10 mouse cellular contexts compared by ENCODE assay signal in genomic region chr8:91966891-91967370, GRCm38 (mm10).
A peak's percentile ranks its signal among the peaks of the same experiment; 100 is the strongest.
DNase-seq lines count a peak whose midpoint lies in the region; ATAC-seq and TF ChIP-seq lines count a peak whose summit lies in the region.
"Had no signal": no experiment of that assay in that cellular context is flagged by ENCODE, and none has a peak within 500 bp of the region (broad histone marks: within the 10 kb centered on the region; RNA-seq: fewer than 3 reads in every experiment).

No protein-coding gene starts in this region.

- H3K4me3 ChIP-seq in heart, postnatal 0 days (ENCODE audit: low read depth, low read length) = peak overlapping the region; percentile 22
- H3K4me3 ChIP-seq in kidney, postnatal 0 days (replicated peaks; ENCODE audit: low read depth, low read length) = no peak overlapping the region
- no peak overlapping the region for H3K4me3 ChIP-seq in forebrain, embryonic 14.5 days (ENCODE audit: low read depth, low read length)
- H3K4me3 ChIP-seq: embryonic facial prominence, embryonic 13.5 days; midbrain, embryonic 12.5 days had no signal

- H3K4me1 ChIP-seq in heart, postnatal 0 days (ENCODE audit: control insufficient read depth, insufficient read depth) = peaks cover 25% of the 10 kb centered on the region
- no peaks in the 10 kb centered on the region for H3K4me1 ChIP-seq in kidney, postnatal 0 days (replicated peaks; ENCODE audit: insufficient read depth, low read length)
- H3K4me1 ChIP-seq in forebrain, embryonic 14.5 days (ENCODE audit: control insufficient read depth, insufficient read depth, low read length) = no peaks in the 10 kb centered on the region
- H3K4me1 ChIP-seq: embryonic facial prominence, embryonic 13.5 days had no signal

- TF ChIP-seq POLR2A in brain, embryonic 14.5 days (IDR thresholded peaks at IDR 0.05; ENCODE audit: borderline replicate concordance, extremely low read depth, insufficient read depth, insufficient read length, poor library complexity, severe bottlenecking) = no peak

- H3K4me2 ChIP-seq in heart, postnatal 0 days (ENCODE audit: low read depth, low read length) = peak overlapping the region; percentile 59
- 0 out of 2 replicates have a peak overlapping the region, but pooled peaks have one; percentile 10 for H3K4me2 ChIP-seq in kidney, postnatal 0 days (ENCODE audit: low read length)
- no peak overlapping the region for H3K4me2 ChIP-seq in forebrain, embryonic 14.5 days (ENCODE audit: low read length)
- H3K4me2 ChIP-seq: embryonic facial prominence, embryonic 13.5 days; midbrain, embryonic 12.5 days had no signal

- ATAC-seq in heart, postnatal 0 days (ENCODE audit: insufficient read depth, low read depth) = peak; percentile 66
- ATAC-seq in kidney, postnatal 0 days (replicated peaks; ENCODE audit: low FRiP score, low read depth) = no peak; the same call in 1 of the 2 replicates
- ATAC-seq in megakaryocyte progenitor cell, adult 5-6 weeks (replicated peaks; ENCODE audit: poor library complexity) = peak; percentile 60; the same call in 1 of the 2 replicates
- ATAC-seq in monocyte, adult 5-6 weeks (replicated peaks; ENCODE audit: insufficient number of reproducible peaks, low FRiP score, low TSS enrichment, poor library complexity, severe bottlenecking) = no peak
- no peak for ATAC-seq in forebrain, embryonic 14.5 days

- H3K9ac ChIP-seq in heart, postnatal 0 days (replicated peaks; ENCODE audit: low read depth, low read length) = peak overlapping the region; percentile 39; the same call in 1 of the 2 replicates
- H3K9ac ChIP-seq in kidney, postnatal 0 days (ENCODE audit: low read depth, low read length) = no peak overlapping the region
- H3K9ac ChIP-seq in forebrain, embryonic 14.5 days (ENCODE audit: low read length) = no peak overlapping the region
- H3K9ac ChIP-seq: embryonic facial prominence, embryonic 13.5 days; midbrain, embryonic 12.5 days had no signal

- no peaks in the 10 kb centered on the region for H3K9me3 ChIP-seq in heart, postnatal 0 days (replicated peaks; ENCODE audit: control insufficient read depth, low read length)
- H3K9me3 ChIP-seq in kidney, postnatal 0 days (replicated peaks; ENCODE audit: low read length) = no peaks in the 10 kb centered on the region
- H3K9me3 ChIP-seq in forebrain, embryonic 14.5 days (replicated peaks; ENCODE audit: control insufficient read depth, low read length) = no peaks in the 10 kb centered on the region
- H3K9me3 ChIP-seq: embryonic facial prominence, embryonic 13.5 days; midbrain, embryonic 12.5 days had no signal

- TF ChIP-seq EP300 in heart, postnatal 0 days (IDR thresholded peaks at IDR 0.05; ENCODE audit: low read depth) = no peak

- peak overlapping the region; percentile 91 for H3K27ac ChIP-seq in heart, postnatal 0 days (ENCODE audit: low read depth)
- H3K27ac ChIP-seq in kidney, postnatal 0 days = no peak overlapping the region
- no peak overlapping the region for H3K27ac ChIP-seq in forebrain, embryonic 14.5 days (ENCODE audit: low read depth, low read length)
- H3K27ac ChIP-seq: embryonic facial prominence, embryonic 13.5 days; midbrain, embryonic 12.5 days had no signal

- peak; percentile 5 for DNase-seq in cerebellum, adult 11 months
- DNase-seq in cerebellum, adult 9-10 months = no peak
- no peak for DNase-seq in brain, embryonic 14.5 days (ENCODE audit: low read depth)
- peak; percentile 51 for DNase-seq in heart, postnatal 0 days (ENCODE audit: low spot score)
- peak; percentile 68 for DNase-seq in kidney, postnatal 0 days (ENCODE audit: low spot score)
- DNase-seq in forebrain, embryonic 14.5 days (ENCODE audit: low spot score) = no peak

- peak; percentile 29; the same call in 1 of the 2 replicates for TF ChIP-seq CTCF in brain, embryonic 14.5 days (IDR thresholded peaks at IDR 0.05; ENCODE audit: borderline replicate concordance, extremely low read depth, insufficient read depth, insufficient read length)
- peak; percentile 69 for TF ChIP-seq CTCF in heart, postnatal 0 days (IDR thresholded peaks at IDR 0.05; ENCODE audit: low read depth)
- TF ChIP-seq CTCF in kidney, postnatal 0 days (IDR thresholded peaks at IDR 0.05; ENCODE audit: low read depth) = peak; percentile 57

- WGBS in heart, postnatal 0 days = 8% methylated on average over 19 of the region's 19 CpGs
- 39% methylated on average over 19 of the region's 19 CpGs for WGBS in kidney, postnatal 0 days
- WGBS in forebrain, embryonic 14.5 days = 65% methylated on average over 19 of the region's 19 CpGs

- H3K27me3 ChIP-seq in heart, postnatal 0 days (ENCODE audit: control insufficient read depth, insufficient read depth, low read length) = 0 out of 2 replicates have a peak, but pooled peaks cover 3% of the 10 kb centered on the region
- H3K27me3 ChIP-seq in kidney, postnatal 0 days (ENCODE audit: insufficient read depth, low read length) = 0 out of 2 replicates have a peak, but pooled peaks cover 15% of the 10 kb centered on the region
- no peaks in the 10 kb centered on the region for H3K27me3 ChIP-seq in forebrain, embryonic 14.5 days (replicated peaks; ENCODE audit: control insufficient read depth, insufficient read depth, low read length)
- H3K27me3 ChIP-seq: midbrain, embryonic 12.5 days had no signal

- H3K36me3 ChIP-seq in heart, postnatal 0 days (replicated peaks; ENCODE audit: control insufficient read depth, insufficient read depth, low read length) = no peaks in the 10 kb centered on the region
- H3K36me3 ChIP-seq in kidney, postnatal 0 days (ENCODE audit: insufficient read depth, low read length) = no peaks in the 10 kb centered on the region
- no peaks in the 10 kb centered on the region for H3K36me3 ChIP-seq in forebrain, embryonic 14.5 days (ENCODE audit: control insufficient read depth, insufficient read depth, low read length)
- H3K36me3 ChIP-seq: embryonic facial prominence, embryonic 13.5 days; midbrain, embryonic 12.5 days had no signal

Comparison
In these comparisons a context has a peak if more than half of its experiments do, and no peak if none do; other contexts are left out.
1. DNase-seq: peak in cerebellum, adult 11 months (single experiment), heart, postnatal 0 days (single experiment) and kidney, postnatal 0 days (single experiment); none in cerebellum, adult 9-10 months (single experiment), brain, embryonic 14.5 days (single experiment) and forebrain, embryonic 14.5 days (single experiment).
2. ATAC-seq: peak in heart, postnatal 0 days (single experiment) and megakaryocyte progenitor cell, adult 5-6 weeks (single experiment); none in kidney, postnatal 0 days (single experiment), monocyte, adult 5-6 weeks (single experiment) and forebrain, embryonic 14.5 days (single experiment).
3. Peak in every context shown above with its lines, with median percentiles within 50 percentile points of each other: CTCF ChIP-seq.